In genomic region chr10:77146901-77147463, GRCm38 (mm10) we compare ENCODE assay signal across 8 mouse cellular contexts. TPM values are rescaled to one million over a fixed set of nuclear protein-coding genes. Genes with fewer than 3 reads are reported as not detected.
A peak's percentile ranks its signal among the peaks of the same experiment; 100 is the strongest.
DNase-seq lines count a peak whose midpoint lies in the region.

No protein-coding gene starts in this region.

- DNase-seq in adrenal gland, adult (ENCODE audit: inconsistent age in 2 of 2, low spot score in 1 of 2) = peak; percentile 75 to 80
- DNase-seq in adrenal gland, postnatal 4 days (ENCODE audit: low spot score in 2 of 2) = no peak
- DNase-seq in urinary bladder, adult 18-20 months (ENCODE audit: low spot score in 2 of 2) = peak; percentile 31 to 40
- DNase-seq in urinary bladder, postnatal 36 days (ENCODE audit: low spot score in 2 of 2) = no peak
- peak; percentile 92 for DNase-seq in kidney, postnatal 14 days
- peak; percentile 62 for DNase-seq in testis, postnatal 14 days (ENCODE audit: low spot score)
- no peak for DNase-seq in retina, embryonic 14.5 days (ENCODE audit: low spot score)
- no peak for DNase-seq in thymus, adult 18-20 months

RNA-seq across cellular contexts. Expression of gene Col18a1, which starts 19.4 kb away (rescaled TPM):
- 10 to 100 TPM; 96.8 to 99.4 TPM for total RNA-seq in adrenal gland, postnatal 4 days (2021)

Comparison
In these comparisons a context has a peak if more than half of its experiments do, and no peak if none do; other contexts are left out.
1. DNase-seq: peak in adrenal gland, adult (2 of 2), urinary bladder, adult 18-20 months (2 of 2), kidney, postnatal 14 days (single experiment) and testis, postnatal 14 days (single experiment); none in adrenal gland, postnatal 4 days (0 of 2), urinary bladder, postnatal 36 days (0 of 2), retina, embryonic 14.5 days (single experiment) and thymus, adult 18-20 months (0 of 2).